Mouse (Mus musculus) adrenal gland, adult 8-10 months (tissue): ENCODE data around the gene Pdzrn4. TPM values are rescaled to one million over a fixed set of nuclear protein-coding genes. Genes with fewer than 3 reads are reported as not detected.

Experiments used
- DNase-seq: peaks from one replicate; pipeline ENCODE4 v3.0.0; 2022
- total RNA-seq, 4 experiments: library from RNA; stranded (reverse); gene quantifications; 2 replicates each; pipeline ENCODE4 v1.2.4; 2022

Pdzrn4 gene
- total RNA-seq, 4 experiments from 2014 or later, result not detected

DNA sequence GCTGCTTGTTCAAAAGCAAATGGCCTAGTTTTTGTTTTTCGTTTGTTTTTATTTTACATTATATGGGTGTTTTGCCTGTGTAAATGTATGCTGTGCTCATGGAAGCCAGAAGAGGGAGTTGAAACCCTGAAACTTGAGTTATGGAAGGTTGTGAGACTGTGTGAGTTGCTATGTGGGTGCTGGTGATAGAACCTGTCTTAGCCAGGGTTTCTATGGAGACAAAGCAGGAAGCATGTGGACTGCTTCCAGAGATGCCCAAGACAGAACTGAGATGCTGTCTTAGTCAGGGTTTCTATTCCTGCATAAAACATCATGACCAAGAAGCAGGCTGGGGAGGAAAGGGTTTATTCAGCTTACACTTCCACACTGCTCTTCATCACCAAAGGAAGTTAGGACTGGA lies 190.8 kb downstream of the Pdzrn4 start:
- no peak for DNase-seq

DNA sequence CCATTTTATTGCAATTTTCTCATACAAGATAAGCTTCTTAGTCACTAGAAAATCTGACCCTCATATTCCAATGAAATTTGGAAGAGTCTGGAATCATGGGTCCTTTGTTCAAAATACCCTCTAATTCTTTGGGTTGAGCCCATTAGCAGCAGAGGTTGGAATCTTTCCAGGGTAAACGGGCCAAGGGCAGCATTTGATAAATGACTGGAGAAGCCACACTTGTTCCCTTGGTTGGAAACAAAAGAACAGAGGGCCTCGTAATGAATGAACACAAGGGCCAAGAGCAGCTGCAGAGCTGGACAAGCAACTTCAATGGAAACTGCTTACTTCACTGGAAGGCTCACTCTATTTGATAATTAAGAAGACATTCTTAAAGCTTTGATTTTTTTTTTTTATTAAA lies 198.0 kb downstream of the Pdzrn4 start:
- DNase-seq, result peak; percentile 24

DNA sequence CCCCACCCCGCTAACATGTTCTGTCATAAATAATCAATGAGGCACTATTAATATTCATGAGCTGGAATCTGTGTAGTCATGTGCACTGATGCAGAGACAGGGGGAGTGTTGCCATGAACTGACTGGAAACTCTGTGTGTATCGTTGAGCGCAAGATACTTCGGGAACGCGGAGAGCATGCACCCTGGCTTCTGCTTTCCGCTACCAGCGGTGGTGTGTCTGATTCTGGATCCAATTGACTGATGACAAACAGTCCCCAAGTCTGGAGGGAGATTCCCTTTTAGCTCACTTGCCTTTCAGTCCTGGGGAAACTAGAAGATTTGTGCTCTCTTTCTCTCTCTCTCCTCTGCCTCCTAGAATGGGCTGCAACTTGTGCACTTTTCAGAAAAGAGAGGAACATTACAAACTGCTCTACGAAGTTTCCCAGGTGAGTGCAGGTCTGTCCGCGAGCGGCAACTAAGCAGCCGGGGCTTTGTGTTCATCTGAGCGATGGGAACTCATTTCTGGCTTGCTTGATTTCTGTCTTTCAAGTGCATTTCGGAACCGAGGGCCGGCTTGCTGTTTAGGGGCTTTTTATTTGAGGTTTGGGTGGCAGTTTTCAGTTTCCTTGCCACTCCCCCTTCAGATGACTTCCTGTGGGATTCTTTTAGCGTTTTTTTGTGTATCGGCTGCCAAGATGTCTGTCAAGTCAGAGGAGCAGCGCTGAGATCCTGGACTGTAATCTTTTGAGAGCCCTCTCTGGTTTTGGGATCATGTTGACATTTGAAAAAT lies 200.5 kb downstream of the Pdzrn4 start:
- DNase-seq, result no peak

DNA sequence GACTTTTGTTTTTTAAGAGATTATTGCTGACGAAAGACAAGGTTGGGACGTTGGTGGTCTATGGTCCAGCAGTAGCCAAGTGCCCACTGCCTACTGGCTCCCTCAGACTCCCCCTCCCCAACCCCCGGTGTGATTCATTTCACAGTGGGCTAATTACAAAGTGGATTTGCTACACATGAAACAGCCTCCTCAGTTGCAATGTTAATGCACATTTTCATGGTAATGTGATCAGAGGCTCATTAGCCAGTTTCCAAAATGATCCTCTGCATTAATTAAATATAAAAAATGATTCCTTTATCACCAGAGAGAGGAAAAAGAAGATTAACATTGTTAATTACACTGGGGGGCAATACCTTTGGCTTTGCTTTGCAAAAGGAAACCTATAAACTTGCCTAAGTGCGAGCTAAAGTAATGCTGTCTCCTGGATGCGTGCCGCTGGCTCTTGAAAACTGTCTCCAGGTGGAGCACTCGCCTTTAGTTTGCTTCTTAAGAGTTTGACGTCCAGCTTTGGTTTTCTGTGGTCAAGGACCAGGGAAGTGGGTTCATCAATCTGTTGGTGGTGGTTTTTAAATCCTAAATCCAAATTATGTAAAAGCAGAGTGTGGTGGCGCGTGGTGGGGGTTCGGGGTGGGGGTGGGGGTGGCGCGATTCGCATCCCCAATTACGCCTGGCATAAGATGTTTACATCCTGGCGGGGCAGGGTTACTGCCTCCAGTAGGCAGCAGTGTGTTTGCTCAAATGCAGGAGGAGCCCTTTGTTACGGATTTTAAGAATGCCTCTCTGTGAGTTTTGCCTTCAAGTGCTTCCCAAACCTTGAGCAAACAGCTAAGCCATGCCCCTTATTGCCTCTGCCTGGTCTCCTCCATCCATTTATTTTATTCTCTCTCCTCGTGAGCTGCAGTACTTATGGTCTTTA lies 202.0 kb downstream of the Pdzrn4 start:
- no peak for DNase-seq

DNA sequence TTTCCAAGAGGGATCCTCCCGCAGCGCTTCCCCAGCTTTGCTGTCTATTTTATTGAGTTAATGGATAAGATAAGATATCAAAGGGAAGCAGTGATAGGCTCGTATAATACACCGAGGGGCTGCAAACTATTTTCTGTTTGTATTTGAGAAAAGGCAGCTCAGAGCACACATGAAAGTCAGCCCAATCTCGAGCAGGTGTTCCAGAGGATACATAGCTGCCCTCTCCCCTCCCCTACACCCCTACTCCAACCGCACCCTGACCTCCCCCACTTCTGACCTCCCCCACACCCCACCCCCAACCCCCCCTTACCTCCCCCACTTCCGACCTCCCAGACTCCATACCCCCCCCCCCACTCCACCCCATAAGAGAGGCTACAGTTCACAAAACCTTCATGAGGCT lies 202.7 kb downstream of the Pdzrn4 start:
- no peak for DNase-seq

DNA sequence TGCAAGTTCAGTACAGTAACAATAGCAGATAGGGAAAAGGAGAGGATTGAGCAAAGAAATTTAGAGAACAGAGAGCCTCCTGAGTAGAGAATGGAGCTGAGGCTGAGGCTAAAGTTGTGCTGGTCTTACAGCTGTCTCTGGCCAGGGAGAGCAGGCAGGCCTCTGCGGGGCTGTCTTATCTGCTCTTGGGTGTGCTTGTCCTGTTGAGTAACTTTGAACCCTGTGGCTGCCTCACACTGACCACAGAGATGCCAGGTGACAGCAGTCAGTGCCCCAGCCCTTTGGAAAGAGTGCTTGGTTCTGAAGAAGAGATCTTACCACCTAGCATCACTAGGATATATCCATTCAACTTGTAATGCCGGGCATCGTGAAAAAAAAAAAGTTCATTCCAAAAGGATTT lies 214.2 kb downstream of the Pdzrn4 start:
- no peak for DNase-seq

DNA sequence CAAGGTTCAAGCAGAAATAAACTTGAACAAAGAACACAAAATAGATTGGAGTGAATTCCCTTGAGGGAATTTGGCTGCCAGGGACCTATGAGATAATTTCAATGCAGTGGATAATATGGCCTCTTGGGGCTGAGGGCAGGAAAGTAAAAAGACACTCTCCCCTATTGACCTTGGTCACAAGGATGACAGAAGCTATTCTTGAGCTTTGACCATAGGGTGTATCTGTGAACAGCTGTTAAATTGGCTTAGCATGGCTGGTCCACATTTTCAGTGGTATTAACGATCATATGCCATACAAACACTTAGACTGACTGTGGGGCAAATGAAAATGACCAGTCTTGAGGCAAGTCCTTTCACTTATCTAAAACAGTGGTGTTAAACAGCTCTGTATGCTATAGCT lies 215.7 kb downstream of the Pdzrn4 start:
- no peak for DNase-seq

DNA sequence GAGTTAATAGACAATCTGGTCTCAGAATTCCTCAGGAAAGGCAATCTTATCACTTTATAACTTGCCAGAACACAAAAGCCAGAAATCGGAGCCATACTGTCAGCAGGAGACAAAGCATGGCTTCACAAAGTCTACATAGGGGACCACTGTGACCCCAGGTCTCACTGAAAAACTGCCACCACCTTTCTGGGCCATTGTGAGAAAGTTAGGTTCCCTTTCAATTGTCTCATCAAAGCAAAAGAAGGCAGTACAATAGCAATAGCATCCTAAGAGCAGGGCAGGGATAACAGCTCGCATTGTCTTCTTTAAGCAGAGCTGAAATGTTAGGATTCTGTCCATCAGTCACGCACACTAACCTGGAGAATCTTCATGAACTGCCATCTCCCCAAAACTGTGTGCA lies 216.5 kb downstream of the Pdzrn4 start:
- no peak for DNase-seq

DNA sequence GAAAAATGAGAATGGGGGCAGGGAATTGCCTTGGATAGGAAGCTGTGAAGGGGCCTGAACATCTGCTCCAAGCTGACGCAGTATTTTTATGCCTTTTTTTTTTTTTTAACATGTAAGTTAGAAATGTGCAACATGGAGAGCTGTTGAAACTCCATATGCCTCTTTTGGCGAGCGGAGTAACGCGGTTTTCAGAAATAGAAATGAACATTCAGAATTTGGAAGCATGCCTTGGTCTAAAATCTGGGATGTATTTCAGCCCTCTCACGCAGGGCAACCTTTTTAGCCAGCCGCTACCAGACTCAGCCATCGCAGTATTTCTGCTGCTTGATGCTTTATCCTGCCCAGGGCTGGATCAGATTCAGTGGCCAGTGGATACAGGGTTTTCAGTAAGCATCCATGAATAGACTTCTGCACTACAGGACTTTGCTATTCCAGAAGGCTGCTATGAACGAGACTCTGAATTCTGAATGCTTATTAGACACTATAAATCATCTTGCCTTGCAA lies 225.1 kb downstream of the Pdzrn4 start:
- no peak for DNase-seq

DNA sequence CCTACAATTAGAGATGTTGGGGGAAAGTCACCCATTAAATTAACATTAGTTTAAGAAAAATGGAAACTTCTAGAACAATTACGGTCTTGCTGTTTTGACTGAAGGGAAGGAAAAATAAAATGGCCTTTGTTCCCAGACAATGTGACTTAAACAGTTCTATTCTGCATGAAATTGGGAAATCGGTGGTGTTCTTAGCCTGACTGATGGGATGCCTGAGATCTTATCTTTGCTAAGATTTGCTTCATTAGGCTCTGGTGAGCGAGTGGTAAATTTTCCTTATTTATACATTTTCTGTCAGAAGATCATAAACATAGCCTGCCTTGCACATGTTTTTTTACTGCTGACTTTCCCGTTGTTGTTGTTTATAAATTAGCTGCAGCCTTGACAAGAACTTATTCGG lies 225.6 kb downstream of the Pdzrn4 start:
- DNase-seq, result no peak

DNA sequence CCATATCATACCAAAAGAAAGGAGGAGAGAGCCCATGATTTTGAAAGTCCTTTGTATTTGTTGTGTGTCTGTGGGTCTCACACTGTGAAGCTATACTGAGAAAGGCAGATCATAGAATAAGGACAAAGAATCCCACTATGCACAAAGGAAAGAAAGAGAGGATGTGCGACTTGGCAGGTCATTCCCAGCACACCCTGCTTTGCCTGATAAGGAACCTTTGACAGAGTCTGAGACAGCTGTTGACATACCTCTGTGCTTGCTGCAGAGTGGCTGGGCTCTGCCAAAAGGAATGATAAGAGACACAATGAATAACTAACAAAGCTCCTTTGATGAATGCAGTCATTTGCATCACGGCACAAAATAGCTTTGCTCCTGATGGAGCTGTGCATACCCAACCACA lies 232.5 kb downstream of the Pdzrn4 start:
- DNase-seq, result no peak

DNA sequence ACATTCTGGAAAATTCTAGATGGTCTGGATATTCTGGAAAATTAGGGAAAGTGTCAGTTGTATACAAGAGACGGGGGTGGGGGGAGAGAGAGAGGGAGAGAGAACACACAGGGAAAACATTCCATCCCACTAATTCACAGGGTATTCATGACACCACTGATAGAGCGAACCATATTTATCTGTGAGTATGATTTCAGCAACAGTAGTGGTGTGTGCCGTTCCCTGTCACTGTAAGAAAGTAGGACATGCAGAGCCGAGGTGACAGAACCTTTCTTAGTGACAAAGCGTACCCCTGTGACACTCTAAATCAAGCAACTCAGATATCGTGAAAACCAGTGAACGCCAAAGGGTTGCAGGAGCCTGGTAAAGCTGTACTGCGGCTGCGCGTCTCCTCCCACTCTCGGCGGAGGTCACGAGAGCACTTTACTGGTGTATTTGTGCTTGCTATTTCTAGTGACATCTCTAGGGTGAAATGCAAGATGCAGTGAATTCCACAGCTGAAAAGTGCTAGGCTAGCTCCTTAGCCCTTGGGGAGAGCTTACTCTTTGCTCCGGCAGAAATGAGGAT lies 237.4 kb downstream of the Pdzrn4 start:
- DNase-seq, result no peak

DNA sequence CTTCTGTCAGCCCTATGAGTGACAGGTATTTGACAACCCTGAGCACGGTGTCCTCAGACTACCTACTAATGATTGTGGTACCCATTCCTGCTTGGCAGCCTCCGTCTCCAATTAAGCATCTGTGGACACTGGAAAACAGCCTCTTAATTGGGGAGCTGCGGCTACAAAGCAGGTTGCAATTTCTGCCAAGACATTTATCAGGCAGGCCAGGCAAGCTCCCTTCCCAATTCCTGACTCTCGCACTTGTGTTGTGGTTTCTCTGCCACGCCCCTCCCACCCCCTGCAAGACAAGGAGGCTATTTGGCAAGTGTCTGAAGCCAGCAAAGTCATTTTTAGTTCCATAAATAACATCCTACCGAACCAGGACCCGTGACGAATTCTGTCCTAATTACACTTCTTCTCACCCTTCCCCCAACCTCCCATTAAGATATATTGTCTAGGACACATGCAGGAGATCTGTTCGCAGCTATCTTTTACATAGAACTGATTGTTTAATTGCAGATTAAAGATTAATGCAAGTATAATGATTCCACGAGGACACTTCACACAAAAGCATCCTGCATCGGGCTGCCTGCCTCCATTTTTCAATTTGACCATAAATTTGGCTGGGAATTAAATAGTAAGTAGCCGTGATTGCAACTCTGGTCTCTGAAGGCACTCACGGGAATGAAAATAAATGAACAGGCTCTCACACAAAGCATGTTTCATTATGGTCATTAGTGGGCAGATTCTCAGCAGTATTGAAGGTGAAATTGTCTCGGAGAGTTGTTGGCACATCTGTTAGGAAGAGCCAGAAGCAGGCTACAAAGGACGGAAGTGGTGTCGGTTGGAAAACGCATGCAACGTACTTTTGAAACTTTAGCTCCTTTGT lies 243.8 kb downstream of the Pdzrn4 start:
- DNase-seq, result no peak

DNA sequence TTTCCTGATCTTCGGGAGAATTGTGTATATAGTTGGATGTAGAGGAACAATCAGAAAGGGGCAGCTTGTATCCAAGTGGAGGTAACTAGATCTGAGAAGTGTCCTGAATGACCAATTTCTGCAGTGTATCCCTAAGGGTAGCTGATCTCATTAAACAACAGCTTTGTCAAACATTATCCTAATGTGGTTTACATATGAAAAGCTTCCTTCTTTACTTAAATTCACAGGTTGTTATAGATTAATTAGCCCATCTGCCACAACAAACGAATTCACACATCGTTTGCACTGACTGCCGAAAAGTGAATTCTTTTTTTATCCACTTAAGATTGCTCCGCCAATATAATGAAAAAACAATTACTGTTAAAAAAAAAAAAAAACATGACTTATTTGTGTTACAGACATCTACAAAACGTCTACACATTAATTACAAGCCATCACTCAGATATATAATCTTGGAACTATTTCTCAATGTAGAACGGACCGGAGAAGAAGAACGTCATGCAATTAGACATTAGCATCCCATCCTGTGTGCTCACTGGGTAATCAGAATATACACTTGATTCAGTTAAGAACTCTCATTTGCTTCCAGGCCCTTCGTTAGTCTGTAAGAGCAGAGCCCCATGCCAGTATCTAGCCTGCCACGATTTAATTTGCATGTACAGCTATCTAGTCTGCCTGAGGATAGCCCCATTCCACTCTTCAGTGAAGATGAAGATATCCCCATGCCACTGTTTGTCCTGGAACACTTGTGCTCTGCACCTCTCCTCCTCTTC lies 274.8 kb downstream of the Pdzrn4 start:
- no peak for DNase-seq

DNA sequence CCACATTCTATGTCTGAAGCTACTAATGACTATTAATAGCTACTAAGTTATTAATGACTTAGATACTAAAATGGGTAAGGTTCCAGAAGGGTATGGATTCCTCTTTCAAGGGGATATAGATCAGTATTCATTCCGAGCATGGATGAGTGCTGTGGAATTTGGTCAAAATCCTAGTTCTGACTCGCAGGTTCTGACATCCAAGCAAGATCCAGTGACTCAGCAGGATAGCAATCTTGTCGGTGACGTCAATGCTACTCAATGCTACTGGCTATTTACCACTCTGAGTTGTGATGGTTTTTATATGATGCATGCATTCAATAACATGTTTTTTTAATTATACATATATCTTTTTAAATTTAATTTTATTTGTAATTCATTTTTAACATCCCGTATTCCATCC lies 279.4 kb downstream of the Pdzrn4 start:
- DNase-seq, result no peak

DNA sequence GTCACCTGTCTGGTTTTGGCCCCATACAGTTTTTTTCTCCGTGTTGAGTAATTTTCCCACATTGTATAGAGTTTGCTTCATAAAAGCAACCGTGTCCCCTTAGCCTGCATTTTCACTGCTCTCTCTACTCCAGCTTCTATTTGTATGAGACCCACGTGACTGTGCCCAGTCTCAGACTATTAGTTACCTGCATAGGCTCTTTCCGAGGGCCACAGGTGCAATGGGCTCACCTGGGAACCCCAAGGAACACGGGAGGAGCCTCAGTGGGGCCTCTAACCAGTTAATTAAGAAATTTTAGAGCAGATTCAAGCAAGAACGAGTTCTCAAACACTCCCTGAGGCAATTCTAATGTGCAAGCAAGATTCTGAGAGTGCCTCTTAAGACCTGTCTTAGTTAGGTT lies 281.7 kb downstream of the Pdzrn4 start:
- DNase-seq, result no peak

DNA sequence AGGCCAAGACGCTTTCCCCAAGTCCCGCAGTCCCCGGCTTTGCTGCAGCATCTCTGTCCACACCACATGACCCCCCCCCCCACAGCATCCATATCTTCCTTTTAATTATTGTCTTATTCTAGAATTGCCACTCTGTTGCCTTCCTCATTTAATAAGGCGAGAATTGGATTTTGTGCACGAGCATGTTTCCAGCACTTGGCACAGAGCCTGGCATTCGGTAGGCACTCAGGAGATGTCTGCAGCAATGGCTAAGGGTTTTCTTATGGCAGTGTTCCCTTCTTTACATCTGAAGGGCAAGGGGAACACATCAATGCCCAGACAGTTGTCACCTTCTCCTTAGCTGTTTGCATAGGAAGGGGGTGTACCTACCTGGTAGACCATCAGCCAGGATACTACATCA lies 282.9 kb downstream of the Pdzrn4 start:
- no peak for DNase-seq

DNA sequence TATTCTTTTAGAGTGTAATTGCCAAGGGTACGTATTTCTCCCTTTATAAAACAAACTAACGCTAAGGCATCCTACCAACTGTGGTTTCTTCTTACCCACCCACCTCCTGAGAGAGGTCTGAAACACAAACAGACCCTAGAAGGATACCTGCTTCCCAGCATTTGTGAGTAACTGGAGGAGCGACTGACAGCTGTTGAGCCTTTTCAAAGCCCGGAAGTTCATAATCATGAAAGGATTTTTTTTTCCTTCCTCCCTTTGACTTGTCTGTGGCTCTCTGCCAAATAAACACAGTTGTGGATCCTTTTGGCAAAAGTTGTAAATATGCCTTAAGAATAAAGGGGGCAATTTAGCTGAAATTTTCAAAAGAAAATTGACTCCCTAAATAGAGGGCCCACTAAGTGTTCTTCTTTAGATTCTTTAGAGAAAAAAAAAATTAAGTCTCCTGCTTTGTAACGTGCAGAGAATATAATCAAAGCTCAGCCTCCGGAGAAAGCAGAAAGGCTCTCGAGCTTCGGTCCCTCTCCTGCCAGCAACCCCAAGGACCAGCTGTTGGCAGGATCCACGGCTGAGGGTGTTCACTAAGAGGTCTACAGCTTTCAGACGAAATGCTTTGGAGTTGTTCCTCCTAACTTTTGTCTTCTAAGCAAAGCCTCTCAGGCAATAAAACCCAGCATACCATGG lies 299.7 kb downstream of the Pdzrn4 start:
- DNase-seq, result no peak

DNA sequence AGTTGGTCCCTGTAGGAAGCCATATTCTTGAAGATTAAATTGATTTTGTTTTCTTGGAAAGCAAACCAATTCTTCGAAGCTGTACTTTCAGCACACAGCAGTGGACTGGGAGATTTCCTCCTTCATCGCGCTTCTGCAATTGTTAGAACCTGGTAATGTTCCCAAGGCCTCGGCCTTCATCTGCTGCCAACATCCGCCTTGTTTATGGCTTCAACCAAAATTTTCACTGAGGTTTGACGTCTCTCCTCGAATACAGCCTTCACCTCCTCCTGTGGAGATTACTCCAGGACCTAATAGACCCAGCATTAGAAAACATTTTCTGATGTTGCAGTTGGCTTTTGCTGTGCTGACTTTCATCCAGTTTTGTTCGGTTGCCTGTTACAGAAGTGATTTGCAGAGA lies 307.5 kb downstream of the Pdzrn4 start:
- DNase-seq, result peak; percentile 83

DNA sequence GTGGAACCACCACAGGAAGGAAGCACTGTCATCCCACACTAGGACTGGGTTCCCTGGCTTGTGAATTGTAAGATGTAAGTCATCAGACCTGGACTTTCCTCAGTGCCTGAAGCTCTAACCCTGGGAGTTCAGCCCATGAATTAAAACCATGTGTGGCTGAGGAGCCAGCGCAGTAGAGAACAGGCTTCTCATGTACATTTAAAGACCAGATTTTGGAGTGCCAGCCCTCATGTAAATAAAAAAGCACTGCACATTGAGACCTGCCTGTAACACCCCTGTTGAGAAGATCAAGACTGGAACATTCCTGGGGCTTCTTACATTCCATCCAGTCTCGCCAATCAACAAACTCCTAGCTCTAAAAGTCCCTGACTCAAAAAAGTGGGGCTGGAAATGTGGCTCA lies 342.0 kb downstream of the Pdzrn4 start:
- no peak for DNase-seq

DNA sequence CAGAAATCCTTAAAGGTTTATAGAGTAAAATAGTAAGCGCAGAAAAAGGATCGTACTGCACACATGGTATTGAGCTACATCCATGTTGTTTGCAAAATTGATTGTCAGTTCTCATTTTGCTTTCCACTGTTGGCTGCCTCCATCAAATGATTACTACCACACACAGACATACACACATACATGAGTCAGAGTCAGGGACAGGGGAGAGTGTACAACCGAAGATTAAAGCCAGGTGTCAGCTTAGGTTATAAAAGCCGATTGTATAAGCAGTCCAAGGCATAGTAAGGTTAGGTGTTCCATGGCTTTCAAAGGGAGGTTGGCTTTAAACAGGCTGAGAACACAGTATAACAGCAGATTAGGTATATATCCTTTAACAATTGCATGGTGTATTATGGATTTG lies 343.2 kb downstream of the Pdzrn4 start:
- no peak for DNase-seq
